Mouse (Mus musculus) neural tube, embryonic 10.5 days (tissue): ENCODE measurements at regions not wholly inside any gene's neighbourhood (a gene's known extent, or its start where the extent isn't known, plus 50 kb on each side); places are given as distances from the start of the nearest gene placed in this dataset.

Experiments
- DNase-seq: peaks from one replicate; pipeline ENCODE4 v3.0.0-alpha.2; 2017; ENCODE audit warnings: low spot score; ENCODE audit errors: extremely low spot score

- peak; percentile 87 for DNase-seq
Observed at GRCm38 (mm10) chr5:74943737-74944403, 100.7 kb downstream of the Chic2 start.

GRCm38 (mm10) chr5:74941426-74941825 lies 103.1 kb downstream of the Chic2 start:
- peak; percentile 70 for DNase-seq

- peak; percentile 29 for DNase-seq
Observed at GRCm38 (mm10) chr5:74937416-74937940, 107.1 kb downstream of the Chic2 start.

GRCm38 (mm10) chr5:74936087-74936486 lies 108.5 kb downstream of the Chic2 start:
- no peak for DNase-seq

GRCm38 (mm10) chr5:74935676-74936075 lies 108.9 kb downstream of the Chic2 start:
- DNase-seq: no peak

GRCm38 (mm10) chr5:74933276-74933675 lies 111.3 kb downstream of the Chic2 start:
- DNase-seq: no peak

- DNase-seq: no peak
Observed at GRCm38 (mm10) chr5:74932206-74932605, 112.4 kb downstream of the Chic2 start.

GRCm38 (mm10) chr5:74931765-74932164 lies 112.8 kb downstream of the Chic2 start:
- no peak for DNase-seq

GRCm38 (mm10) chr5:74927543-74927942 lies 117.0 kb downstream of the Chic2 start:
- DNase-seq: no peak

- DNase-seq: no peak
Observed at GRCm38 (mm10) chr5:74925769-74926168, 118.8 kb downstream of the Chic2 start.

GRCm38 (mm10) chr5:74924031-74924533 lies 120.5 kb downstream of the Chic2 start:
- DNase-seq: no peak

GRCm38 (mm10) chr5:74923337-74923736 lies 121.2 kb downstream of the Chic2 start:
- DNase-seq: no peak

GRCm38 (mm10) chr5:74922881-74923280 lies 121.7 kb downstream of the Chic2 start:
- no peak for DNase-seq

- DNase-seq: no peak
Observed at GRCm38 (mm10) chr5:74920939-74921338, 123.6 kb downstream of the Chic2 start.

GRCm38 (mm10) chr5:74920490-74920889 lies 124.1 kb downstream of the Chic2 start:
- peak; percentile 54 for DNase-seq

- DNase-seq: peak; percentile 56
Observed at GRCm38 (mm10) chr5:74905504-74906061, 139.0 kb downstream of the Chic2 start.

- peak; percentile 22 for DNase-seq
Observed at GRCm38 (mm10) chr5:74904927-74905503, 139.6 kb downstream of the Chic2 start.

GRCm38 (mm10) chr5:74904327-74904726 lies 140.2 kb downstream of the Chic2 start:
- no peak for DNase-seq

GRCm38 (mm10) chr5:74903711-74904110 lies 140.9 kb downstream of the Chic2 start:
- no peak for DNase-seq

- no peak for DNase-seq
Observed at GRCm38 (mm10) chr5:74897133-74897532, 147.4 kb downstream of the Chic2 start.

GRCm38 (mm10) chr5:74893276-74893675 lies 151.3 kb downstream of the Chic2 start:
- no peak for DNase-seq

- no peak for DNase-seq
Observed at GRCm38 (mm10) chr5:74891541-74891940, 153.0 kb downstream of the Chic2 start.
